Mouse (Mus musculus) forebrain, embryonic 14.5 days (tissue): ENCODE measurements around the gene Fgf5. TPM values are rescaled to one million over a fixed set of nuclear protein-coding genes. Genes with fewer than 3 reads are reported as not detected.
A peak's percentile ranks its signal among the peaks of the same experiment; 100 is the strongest.

Experiments used
- ATAC-seq: fragments of 200-750 bp; cut with Nextera tagmentation; 2 replicates; pipeline ENCODE4 v1.8.0; 2017; ENCODE audit warnings: mild to moderate bottlenecking, moderate library complexity
- DNase-seq: peaks from one replicate; pipeline ENCODE4 v3.0.0-alpha.2; 2015; ENCODE audit warnings: low spot score
- H3K27ac ChIP-seq: fragments of 300-500 bp; sonication (generic); 2 replicates; pipeline ENCODE4 v1.5.1; 2014; ENCODE audit warnings: low read depth, mild to moderate bottlenecking, control low read depth, low read length, moderate library complexity
- H3K27me3 ChIP-seq: fragments of 300-500 bp; sonication (generic); replicated peaks from 2 replicates; pipeline ENCODE4 v1.6.1; 2014; ENCODE audit warnings: low read length, control low read depth, mixed read lengths; ENCODE audit not compliant: control insufficient read depth, insufficient read depth
- H3K36me3 ChIP-seq: fragments of 300-500 bp; sonication (generic); 2 replicates; pipeline ENCODE4 v1.6.1; 2014; ENCODE audit warnings: low read length, control low read depth; ENCODE audit not compliant: control insufficient read depth, insufficient read depth
- H3K4me1 ChIP-seq: fragments of 300-500 bp; sonication (generic); 2 replicates; pipeline ENCODE4 v1.6.1; 2014; ENCODE audit warnings: antibody characterized with exemption, low read length, control low read depth; ENCODE audit not compliant: control insufficient read depth, insufficient read depth
- H3K4me2 ChIP-seq: fragments of 300-500 bp; sonication (generic); 2 replicates; pipeline ENCODE4 v1.6.1; 2014; ENCODE audit warnings: mild to moderate bottlenecking, control low read depth, low read length
- H3K4me3 ChIP-seq: fragments of 300-500 bp; sonication (generic); 2 replicates; pipeline ENCODE4 v1.5.1; 2014; ENCODE audit warnings: low read depth, low read length, control low read depth
- H3K9ac ChIP-seq: fragments of 300-500 bp; sonication (generic); 2 replicates; pipeline ENCODE4 v1.6.1; 2014; ENCODE audit warnings: mild to moderate bottlenecking, low read length, control low read depth, moderate library complexity
- H3K9me3 ChIP-seq: fragments of 300-500 bp; sonication (generic); replicated peaks from 2 replicates; pipeline ENCODE4 v1.6.1; 2016; ENCODE audit warnings: low read length, control low read depth, mixed read lengths; ENCODE audit not compliant: control insufficient read depth
- WGBS: fragments of 180-500 bp; shearing (Covaris S2); extraction: QIAGEN DNeasy Blood & Tissue Kit; methylation state at CpG from one replicate; pipeline ENCODE4 v1.1.7; 2014; 5-methylcytosine and 5-hydroxymethylcytosine counted together
- polyA plus RNA-seq: library from polyadenylated mRNA; unstranded; fragments of >200 nt; fragmentation: Nextera tagmentation; extraction: Ambion mirVana; gene quantifications from 2 replicates; pipeline ENCODE4 v1.2.1, GENCODE M21; 2014

Gene Fgf5
- polyA plus RNA-seq, 1 experiment from 2014 or later, result 0.29 TPM

DNA sequence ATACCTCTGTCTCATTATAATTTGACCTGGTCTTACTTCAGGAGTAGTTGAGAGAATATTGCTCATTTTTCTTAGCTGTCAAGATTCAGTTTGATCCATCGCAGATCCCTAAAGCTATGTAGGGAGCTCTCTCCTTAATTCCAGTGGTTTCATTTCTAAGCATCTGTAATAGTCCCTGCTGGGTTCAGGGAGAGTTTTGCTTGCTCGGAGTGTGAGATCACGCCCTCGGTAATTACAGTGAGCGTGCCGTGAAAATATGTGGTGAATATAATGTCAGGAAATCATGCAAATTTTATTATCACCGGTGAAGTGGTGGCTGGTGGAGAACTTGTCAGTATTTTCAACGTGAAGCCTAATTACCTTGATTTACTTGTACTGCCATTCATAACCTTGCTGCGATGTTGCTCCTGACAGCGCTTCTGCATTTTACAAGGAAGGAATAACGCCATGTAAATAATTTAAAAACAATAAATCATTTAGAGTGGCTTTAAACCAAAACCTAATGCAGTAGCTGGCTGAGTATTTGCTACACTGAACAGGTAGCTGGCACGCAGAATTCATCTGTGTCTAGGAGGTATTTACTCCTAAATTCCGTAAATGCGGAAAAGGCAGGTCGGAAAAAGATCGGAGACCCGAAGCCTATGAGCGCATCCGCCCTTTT is 38.5 kb downstream of the Fgf5 start:
- Histone ChIP-seq H3K4me2 (peak overlapping the region; percentile 52), H3K4me3 (peak overlapping the region; percentile 19), H3K27ac (no peak overlapping the region), H3K36me3 (no peaks in the 10 kb centered on the region), H3K4me1 (peaks cover 9% of the 10 kb centered on the region; the same call in 1 of the 2 replicates), H3K9ac (peak overlapping the region; percentile 32), H3K9me3 (no peaks in the 10 kb centered on the region), H3K27me3 (peaks cover 15% of the 10 kb centered on the region)
- DNase-seq (peak; percentile 33), ATAC-seq (no peak)
- WGBS, result 1% methylated on average over 19 of the region's 19 CpGs

GRCm38 (mm10) chr5:98293049-98293715 is 39.2 kb downstream of the Fgf5 start:
- Histone ChIP-seq H3K4me3 (peak overlapping the region; percentile 19), H3K27ac (no peak overlapping the region), H3K9ac (peak overlapping the region; percentile 32; the same call in 1 of the 2 replicates), H3K36me3 (no peaks in the 10 kb centered on the region), H3K4me2 (peak overlapping the region; percentile 52), H3K9me3 (no peaks in the 10 kb centered on the region), H3K27me3 (peaks cover 15% of the 10 kb centered on the region), H3K4me1 (peaks cover 9% of the 10 kb centered on the region; the same call in 1 of the 2 replicates)
- DNase-seq (peak; percentile 15), ATAC-seq (no peak)
- under 1% methylated on average over 12 of the region's 12 CpGs for WGBS

GRCm38 (mm10) chr5:98300079-98300478 is 46.1 kb downstream of the Fgf5 start:
- no peak for ATAC-seq
- 97% methylated on average over 4 of the region's 4 CpGs for WGBS

DNA sequence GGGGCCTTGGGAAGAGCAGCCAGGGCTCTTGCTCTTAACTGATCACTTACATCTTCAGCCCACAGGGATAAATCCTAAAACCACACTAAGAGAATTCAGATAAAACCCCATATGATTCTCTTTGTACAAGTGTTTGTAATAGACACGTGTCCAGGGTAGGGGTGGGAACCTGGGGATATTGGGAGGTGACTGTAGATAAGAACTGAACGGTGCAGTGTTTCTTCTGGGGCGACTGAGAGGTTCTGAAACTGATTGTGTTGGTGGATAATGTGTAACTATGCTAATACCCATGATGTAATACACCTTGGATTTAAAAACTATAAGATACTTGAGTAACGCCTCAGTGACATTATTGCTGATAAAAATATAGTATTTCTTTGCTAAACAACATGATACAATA is 51.7 kb downstream of the Fgf5 start:
- Histone ChIP-seq H3K27me3 (no peaks in the 10 kb centered on the region), H3K4me3 (no peak overlapping the region), H3K9ac (no peak overlapping the region), H3K27ac (no peak overlapping the region), H3K4me2 (no peak overlapping the region), H3K9me3 (no peaks in the 10 kb centered on the region), H3K4me1 (no peaks in the 10 kb centered on the region), H3K36me3 (no peaks in the 10 kb centered on the region)
- WGBS, result 91% methylated on average over 4 of the region's 4 CpGs
- ATAC-seq, result no peak
- DNase-seq, result no peak

More at GRCm38 (mm10) chr5:98300079-98300478, 46.1 kb downstream of the Fgf5 start:
- Histone ChIP-seq H3K36me3 (no peaks in the 10 kb centered on the region), H3K4me1 (no peaks in the 10 kb centered on the region), H3K4me2 (no peak overlapping the region), H3K27me3 (no peaks in the 10 kb centered on the region), H3K27ac (no peak overlapping the region), H3K9me3 (no peaks in the 10 kb centered on the region), H3K9ac (no peak overlapping the region), H3K4me3 (no peak overlapping the region)
- DNase-seq, result no peak

GRCm38 (mm10) chr5:98306528-98306927 is 52.5 kb downstream of the Fgf5 start:
- DNase-seq (peak; percentile 29), ATAC-seq (no peak)
- Histone ChIP-seq H3K9me3 (no peaks in the 10 kb centered on the region), H3K4me2 (no peak overlapping the region), H3K36me3 (no peaks in the 10 kb centered on the region), H3K9ac (no peak overlapping the region), H3K27ac (0 out of 2 replicates have a peak overlapping the region, but pooled peaks have one; percentile 9), H3K4me1 (no peaks in the 10 kb centered on the region), H3K4me3 (no peak overlapping the region), H3K27me3 (no peaks in the 10 kb centered on the region)
- WGBS, result 58% methylated on average over 9 of the region's 9 CpGs

DNA sequence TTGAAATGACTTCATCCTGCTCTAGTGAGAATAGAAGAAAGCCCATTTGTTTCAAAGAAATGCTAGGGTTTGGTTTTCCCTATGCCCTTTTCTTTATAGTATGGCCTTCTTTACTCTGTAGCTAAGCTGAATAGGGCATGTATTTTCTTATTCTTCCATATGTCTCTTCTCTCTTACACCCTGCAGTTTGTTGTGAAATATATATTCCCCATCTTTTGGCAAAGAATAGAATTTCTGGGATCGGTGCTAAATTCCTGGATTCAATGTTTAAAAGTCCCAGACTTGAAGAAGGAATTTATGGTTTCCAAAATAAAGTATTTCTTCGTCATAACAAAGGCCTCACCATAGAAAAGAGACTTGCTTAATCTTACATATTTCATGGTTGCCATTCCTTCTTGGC is 72.6 kb downstream of the Fgf5 start:
- Histone ChIP-seq H3K27me3 (no peaks in the 10 kb centered on the region), H3K9me3 (no peaks in the 10 kb centered on the region), H3K4me3 (no peak overlapping the region), H3K4me2 (no peak overlapping the region), H3K4me1 (no peaks in the 10 kb centered on the region), H3K9ac (no peak overlapping the region), H3K36me3 (no peaks in the 10 kb centered on the region), H3K27ac (no peak overlapping the region)
- 82% methylated on average over 2 of the region's 2 CpGs for WGBS
- no peak for DNase-seq
- ATAC-seq, result no peak

Other genes with a start within 250 kb of the Fgf5 start
- gene Antxr2, start 223.1 kb upstream of the Fgf5 start, polyA plus RNA-seq, result 3.4 and 3.5 TPM in 2 replicates
- gene Prdm8, start 87.0 kb upstream of the Fgf5 start, polyA plus RNA-seq, result 5.0 and 6.7 TPM in 2 replicates
- gene Cfap299, start 75.1 kb downstream of the Fgf5 start, polyA plus RNA-seq, result 1.5 and 1.7 TPM in 2 replicates